ENCODE assay signal across 9 mouse cellular contexts in the genomic region with DNA sequence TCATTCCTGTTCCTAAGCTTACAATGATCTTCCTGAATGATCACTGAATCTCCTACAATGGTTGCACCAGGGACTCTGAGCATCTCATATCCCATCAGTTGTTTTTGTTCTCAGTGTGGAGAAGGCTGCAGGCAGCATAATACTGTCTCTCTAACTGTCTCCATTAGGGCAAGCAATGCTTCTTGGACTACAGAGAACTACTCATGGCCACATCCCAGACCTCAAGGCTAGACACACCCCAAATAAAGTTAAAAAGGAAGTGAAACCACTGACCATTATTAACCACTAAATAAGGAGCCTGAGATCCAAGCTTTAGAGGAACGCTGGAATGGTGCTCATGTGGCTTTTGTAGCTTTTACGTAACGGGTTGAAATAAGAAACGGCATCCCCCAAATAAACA. TPM values are rescaled to one million over a fixed set of nuclear protein-coding genes. Genes with fewer than 3 reads are reported as not detected.
DNase-seq lines count a peak whose midpoint lies in the region; ATAC-seq and TF ChIP-seq lines count a peak whose summit lies in the region.
"Had no signal": no experiment of that assay in that cellular context is flagged by ENCODE, and none has a peak within 500 bp of the region (broad histone marks: within the 10 kb centered on the region; RNA-seq: fewer than 3 reads in every experiment).

No protein-coding gene starts in this region.

- no peaks in the 10 kb centered on the region for H3K9me3 ChIP-seq in intestine, embryonic 16.5 days (ENCODE audit: control insufficient read depth, low read length)

- DNase-seq in left cerebral cortex, adult 2 months (ENCODE audit: extremely low spot score in 1 of 2, low spot score in 2 of 2), result no peak
- no peak for DNase-seq in left cerebral cortex, adult 8-10 months (ENCODE audit: low spot score in 2 of 2)
- DNase-seq in heart, adult 2 months, result peak; percentile 43 to 44
- DNase-seq in cerebellum, adult 9-10 months, result no peak
- no peak for DNase-seq in spleen, postnatal 10 days (ENCODE audit: low spot score in 2 of 2)
- no peak for DNase-seq in embryo, embryonic 11 days

- H3K36me3 ChIP-seq in heart, adult 2 months (ENCODE audit: control insufficient read depth, insufficient read depth, low read length), result peaks cover 31% of the 10 kb centered on the region
- no peaks in the 10 kb centered on the region for H3K36me3 ChIP-seq in intestine, embryonic 16.5 days (ENCODE audit: control insufficient read depth, insufficient read depth, low read length)

- ATAC-seq in intestine, embryonic 16.5 days, result peak; percentile 56
- peak; percentile 57 for ATAC-seq in monocyte, adult 5-6 weeks (replicated peaks; ENCODE audit: insufficient number of reproducible peaks, low FRiP score, low TSS enrichment, poor library complexity, severe bottlenecking)

- no peak overlapping the region for H3K4me2 ChIP-seq in intestine, embryonic 16.5 days (ENCODE audit: low read depth, low read length)
- H3K4me2 ChIP-seq: midbrain, embryonic 11.5 days had no signal

- peaks cover 22% of the 10 kb centered on the region for H3K4me1 ChIP-seq in heart, adult 2 months (ENCODE audit: control insufficient read depth, insufficient read depth, low read length)
- H3K4me1 ChIP-seq in intestine, embryonic 16.5 days (ENCODE audit: control insufficient read depth, insufficient read depth, low read length), result peaks cover 3% of the 10 kb centered on the region

- peak overlapping the region; percentile 72 for H3K27ac ChIP-seq in left cerebral cortex, adult 2 months
- H3K27ac ChIP-seq in heart, adult 2 months, result peak overlapping the region; percentile 96
- H3K27ac ChIP-seq in intestine, embryonic 16.5 days (ENCODE audit: low read length), result peak overlapping the region; percentile 69

- H3K27me3 ChIP-seq in heart, adult 2 months (ENCODE audit: control insufficient read depth, insufficient read depth, low read length), result no peaks in the 10 kb centered on the region
- no peaks in the 10 kb centered on the region for H3K27me3 ChIP-seq in intestine, embryonic 16.5 days (replicated peaks; ENCODE audit: control insufficient read depth, insufficient read depth, low read length)

- TF ChIP-seq EP300 in heart, adult 2 months (IDR thresholded peaks at IDR 0.05; ENCODE audit: insufficient read depth, low read depth, low read length), result no peak

- intact Hi-C loops in left cerebral cortex, adult 2 months (cut with DNase I), result no loop called here
- intact Hi-C loops in heart, adult 2 months (cut with DNase I), result loop anchor here (1.0 to 5.0 kb wide), 4 partner anchors 10 to 120 kb away; partner anchors contain the start of gene Nedd9

- 31% methylated on average over 4 of the region's 4 CpGs for WGBS in heart, adult 2 months
- 79% methylated on average over 4 of the region's 4 CpGs for WGBS in intestine, embryonic 16.5 days

- no peak for TF ChIP-seq CTCF in left cerebral cortex, adult 2 months (IDR thresholded peaks at IDR 0.05)
- no peak for TF ChIP-seq CTCF in heart, adult 2 months (IDR thresholded peaks at IDR 0.05)

- TF ChIP-seq POLR2A in heart, adult 2 months (IDR thresholded peaks at IDR 0.05; ENCODE audit: insufficient read depth, low read depth, low read length), result no peak

- no peak overlapping the region for H3K9ac ChIP-seq in heart, adult 2 months (ENCODE audit: low read depth, low read length)
- no peak overlapping the region for H3K9ac ChIP-seq in intestine, embryonic 16.5 days (ENCODE audit: low read depth, low read length)

- H3K79me2 ChIP-seq in heart, adult 2 months (replicated peaks; ENCODE audit: control insufficient read depth, insufficient read depth, low read length), result no peaks in the 10 kb centered on the region

- H3K4me3 ChIP-seq in left cerebral cortex, adult 2 months, result no peak overlapping the region
- H3K4me3 ChIP-seq in heart, adult 2 months, result peak overlapping the region; percentile 2; the same call in 1 of the 2 replicates
- H3K4me3 ChIP-seq in intestine, embryonic 16.5 days (ENCODE audit: low read length), result no peak overlapping the region

RNA-seq across cellular contexts. Expression of gene Nedd9, which starts 20.5 kb away (rescaled TPM):
- total RNA-seq in left cerebral cortex, adult 2 months (2021), result 10 to 100 TPM in 1 of 2 experiments, 1 to 10 TPM in 1; 9.5 to 11.2 TPM
- 10 to 100 TPM in 3 of 4 experiments, 1 to 10 TPM in 1; 9.9 to 14.0 (median 11.1) TPM for total RNA-seq in left cerebral cortex, adult 8-10 months (2022)
- 10 to 100 TPM; 26.7 to 28.9 TPM for total RNA-seq in heart, adult 2 months (2021)
- polyA plus RNA-seq in heart, adult 2 months (2012; rRNA removed), result 15.2 and 24.7 TPM in 2 replicates
- polyA plus RNA-seq in intestine, embryonic 16.5 days (2015; fragmentation: Nextera tagmentation; extraction: Ambion mirVana), result 38.5 and 40.5 TPM in 2 replicates
- 272 to 357 TPM (median 343 TPM) in 3 replicates for total RNA-seq in monocyte, adult 5-6 weeks (2017)

Comparison
In these comparisons a context has a peak if more than half of its experiments do, and no peak if none do; other contexts are left out.
1. DNase-seq: peak in heart, adult 2 months (2 of 2); none in left cerebral cortex, adult 2 months (0 of 2), left cerebral cortex, adult 8-10 months (0 of 2), cerebellum, adult 9-10 months (single experiment), spleen, postnatal 10 days (0 of 2) and embryo, embryonic 11 days (single experiment).
2. Peak in every context shown above with its lines, with median percentiles within 50 percentile points of each other: H3K27ac ChIP-seq.